Mouse (Mus musculus): ENCODE measurements around the gene Sun5.

Gene Sun5

DNA sequence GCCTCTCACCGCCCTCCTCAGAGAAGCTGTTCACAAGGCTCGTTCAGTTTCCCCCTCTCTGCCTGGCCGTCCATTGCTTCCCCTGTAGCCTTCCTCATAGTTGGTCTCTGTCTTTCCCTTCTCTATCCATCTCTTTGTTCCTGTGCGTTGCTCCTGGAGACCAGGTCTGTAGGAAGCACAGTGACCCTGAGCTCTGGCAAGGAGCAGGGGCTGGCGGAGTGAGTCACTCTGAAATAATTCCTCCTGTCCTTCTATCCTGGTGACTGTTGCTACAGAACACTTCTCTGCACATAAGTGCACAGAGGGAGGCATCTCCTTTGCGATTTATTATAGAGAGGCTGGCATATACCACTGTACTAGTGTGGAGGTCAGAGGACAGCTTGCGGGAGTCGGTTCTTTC, 62.7 kb downstream of the Sun5 start:
- DNase-seq, result no peak

- DNase-seq, result peak; percentile 55 to 60
Observed at GRCm38 (mm10) chr2:153807464-153807863, 63.4 kb downstream of the Sun5 start.
